Mouse (Mus musculus) adrenal gland, adult 8-10 months (tissue): ENCODE measurements around the gene Nfe2. TPM values are rescaled to one million over a fixed set of nuclear protein-coding genes. Genes with fewer than 3 reads are reported as not detected.

Experiments used
- DNase-seq: peaks from one replicate; pipeline ENCODE4 v3.0.0; 2022
- microRNA-seq, 2 experiments: library from miRNA; unstranded; fragments of <30 nt; microRNA quantifications; one replicate each; pipeline ENCODE4 v1.2.0; 2022
- total RNA-seq, 4 experiments: library from RNA; stranded (reverse); gene quantifications; 2 replicates each; pipeline ENCODE4 v1.2.4; 2022

Gene Nfe2
- total RNA-seq, 4 experiments from 2014 or later, result 0.24 to 0.44 (median 0.37) TPM; not detected in 1

DNA sequence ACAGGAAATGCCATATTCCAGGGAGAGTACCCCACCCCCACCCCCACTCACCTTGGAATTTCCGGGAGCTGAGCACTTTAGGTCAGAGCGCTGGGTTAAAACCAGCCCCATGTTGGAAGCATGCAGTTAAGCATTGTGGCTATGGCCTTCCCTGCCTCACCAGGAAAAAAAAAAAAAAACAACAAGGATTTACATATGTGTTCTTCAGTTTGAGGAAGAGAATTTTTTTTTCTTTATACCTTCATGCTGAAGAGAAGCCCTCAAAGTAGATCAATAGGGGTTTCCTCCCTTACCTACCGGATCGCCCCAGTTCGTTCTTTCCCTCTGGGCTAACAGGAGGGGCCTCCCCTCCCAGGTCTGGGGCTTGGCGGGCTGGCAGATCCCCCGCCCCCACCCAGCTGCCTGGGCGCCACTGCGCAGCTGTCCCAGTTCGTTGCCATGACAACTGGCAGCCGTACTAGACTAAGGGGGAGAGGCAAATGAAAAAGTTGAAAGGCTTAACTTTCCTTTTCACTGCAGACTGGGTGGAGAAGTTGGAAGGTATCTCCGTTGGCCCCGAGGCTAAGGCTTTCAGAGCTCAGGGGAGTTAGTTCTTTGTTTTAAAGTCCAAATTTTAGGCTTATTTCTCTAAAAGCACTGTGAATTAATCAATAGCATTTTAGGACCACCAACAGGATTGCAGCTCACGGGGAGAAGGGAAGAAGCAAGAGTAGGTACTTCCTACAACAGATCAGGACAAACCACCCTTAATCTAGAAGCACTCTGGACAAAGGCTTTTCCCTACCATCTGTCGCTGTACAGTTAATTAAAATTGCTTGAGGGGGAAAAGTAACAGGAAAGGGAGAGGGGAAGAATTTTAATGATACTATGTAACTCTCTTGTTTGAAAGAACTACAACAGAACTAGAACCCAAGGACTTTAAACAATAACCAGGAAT is 43.0 kb downstream of the Nfe2 start:
- peak; percentile 83 for DNase-seq

DNA sequence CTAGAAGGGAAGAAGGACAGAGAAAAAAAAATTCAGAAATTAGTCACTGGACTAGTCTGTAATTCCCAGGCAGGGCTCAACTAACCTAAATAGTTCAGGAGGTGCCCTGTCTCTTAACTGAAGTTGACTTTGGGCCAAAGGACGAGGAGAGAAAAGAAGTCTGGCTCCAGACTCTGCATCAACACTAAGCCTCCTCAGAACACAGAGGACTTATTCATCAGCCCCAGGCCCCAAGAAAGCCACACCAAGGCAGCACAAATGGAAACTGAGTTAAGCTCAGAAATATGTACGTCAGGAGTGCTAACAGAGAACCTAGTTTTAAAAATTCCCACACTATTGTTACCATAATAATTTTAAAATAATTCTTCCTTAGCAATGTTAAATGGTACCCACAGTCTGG is 44.1 kb downstream of the Nfe2 start:
- DNase-seq, result no peak

DNA sequence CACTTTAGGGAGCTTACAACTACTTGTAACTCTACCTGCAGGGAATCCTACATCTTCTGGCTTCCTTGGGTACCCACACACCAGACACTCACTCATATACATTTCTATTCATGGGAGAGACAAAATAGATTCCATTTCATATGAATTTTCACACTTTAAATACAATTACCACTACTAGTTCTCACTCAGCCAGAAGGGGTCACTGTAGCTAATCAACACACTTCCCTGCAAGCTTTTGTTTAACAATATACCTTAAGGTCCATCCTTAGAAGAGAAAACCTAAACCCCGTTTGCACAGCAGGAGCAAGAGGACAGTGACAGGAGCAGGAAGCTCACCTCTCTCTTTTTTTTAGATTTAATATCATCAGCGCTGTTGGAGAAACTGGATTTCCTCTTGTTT is 53.0 kb downstream of the Nfe2 start:
- DNase-seq, result no peak

- no peak for DNase-seq
Observed at GRCm38 (mm10) chr15:103202088-103202793, 56.0 kb downstream of the Nfe2 start.

Small RNAs within 50 kb of the gene (microRNA-seq; reads per million reads assigned to microRNA genes)
- 42.6 to 67.5 reads per million in 2 experiments for gene Mir148b

Other genes starting within 250 kb of the Nfe2 start
- 10 to 100 TPM in 2 of 4 experiments, 1 to 10 TPM in 2; 5.0 to 17.9 (median 10.8) TPM for gene Hoxc4, start 239.5 kb downstream of the Nfe2 start, total RNA-seq
- 10 to 100 TPM; 14.3 to 22.9 (median 15.7) TPM for gene Smug1, start 91.3 kb downstream of the Nfe2 start, total RNA-seq
- gene Cbx5, start 18.6 kb downstream of the Nfe2 start, total RNA-seq, result 100 to 1,000 TPM in 1 of 4 experiments, 10 to 100 TPM in 3; 74.3 to 104 (median 93.3) TPM
- 100 to 1,000 TPM; 151 to 278 (median 211) TPM for gene Hnrnpa1, start 18.0 kb downstream of the Nfe2 start, total RNA-seq
- 100 to 1,000 TPM; 156 to 167 (median 161) TPM for gene Copz1, start 14.3 kb upstream of the Nfe2 start, total RNA-seq
- gene Gpr84, start 52.2 kb upstream of the Nfe2 start, total RNA-seq, result not detected
- gene Zfp385a, start 81.7 kb upstream of the Nfe2 start, total RNA-seq, result 10 to 100 TPM; 13.4 to 21.9 (median 19.1) TPM
- 10 to 100 TPM; 29.5 to 36.7 (median 34.0) TPM for gene Itga5, start 108.4 kb upstream of the Nfe2 start, total RNA-seq
- gene Gtsf1, start 172.1 kb upstream of the Nfe2 start, total RNA-seq, result not detected
- not detected for gene Gtsf2, start 190.1 kb upstream of the Nfe2 start, total RNA-seq
- gene Nckap1l, start 195.4 kb upstream of the Nfe2 start, total RNA-seq, result 10 to 100 TPM in 2 of 4 experiments, 1 to 10 TPM in 2; 4.8 to 13.3 (median 8.7) TPM
- 10 to 100 TPM in 2 of 4 experiments, 1 to 10 TPM in 2; 6.0 to 15.8 (median 10.5) TPM for gene Pde1b, start 244.6 kb upstream of the Nfe2 start, total RNA-seq